Mouse (Mus musculus) embryonic facial prominence, embryonic 14.5 days (tissue): ENCODE measurements around the gene Rpl23. TPM values are rescaled to one million over a fixed set of nuclear protein-coding genes. Genes with fewer than 3 reads are reported as not detected.
A peak's percentile ranks its signal among the peaks of the same experiment; 100 is the strongest.

Experiments used
- ATAC-seq: fragments of 200-750 bp; cut with Nextera tagmentation; 2 replicates; pipeline ENCODE4 v1.8.0; 2017; ENCODE audit warnings: low read depth, moderate number of reproducible peaks, moderate TSS enrichment
- DNase-seq: peaks from one replicate; pipeline ENCODE4 v3.0.0-alpha.2; 2015; ENCODE audit warnings: low spot score
- H3K27ac ChIP-seq: fragments of 300-500 bp; sonication (generic); replicated peaks from 2 replicates; pipeline ENCODE4 v1.5.1; 2014; ENCODE audit warnings: low read depth, mild to moderate bottlenecking, low read length, moderate library complexity
- H3K27me3 ChIP-seq: fragments of 300-500 bp; sonication (generic); replicated peaks from 2 replicates; pipeline ENCODE4 v1.6.1; 2014; ENCODE audit warnings: low read length; ENCODE audit not compliant: control insufficient read depth, insufficient read depth
- H3K36me3 ChIP-seq: fragments of 300-500 bp; sonication (generic); 2 replicates; pipeline ENCODE4 v1.6.1; 2014; ENCODE audit warnings: low read length, mixed read lengths; ENCODE audit not compliant: control insufficient read depth, insufficient read depth
- H3K4me1 ChIP-seq: fragments of 300-500 bp; sonication (generic); 2 replicates; pipeline ENCODE4 v1.6.1; 2014; ENCODE audit warnings: antibody characterized with exemption, low read length; ENCODE audit not compliant: control insufficient read depth, insufficient read depth
- H3K4me2 ChIP-seq: fragments of 300-500 bp; sonication (generic); 2 replicates; pipeline ENCODE4 v1.6.1; 2014; ENCODE audit warnings: low read depth, mild to moderate bottlenecking, low read length, moderate library complexity, mixed read lengths
- H3K4me3 ChIP-seq: fragments of 300-500 bp; sonication (generic); 2 replicates; pipeline ENCODE4 v1.5.1; 2014; ENCODE audit warnings: low read depth, mild to moderate bottlenecking, low read length
- H3K9ac ChIP-seq: fragments of 300-500 bp; sonication (generic); 2 replicates; pipeline ENCODE4 v1.6.1; 2014; ENCODE audit warnings: low read depth, mild to moderate bottlenecking, low read length, moderate library complexity, mixed read lengths
- H3K9me3 ChIP-seq: fragments of 300-500 bp; sonication (generic); 2 replicates; pipeline ENCODE4 v1.6.1; 2016; ENCODE audit warnings: low read length; ENCODE audit not compliant: control insufficient read depth
- WGBS: fragments of 180-500 bp; shearing (Covaris S2); extraction: QIAGEN DNeasy Blood & Tissue Kit; methylation state at CpG from one replicate; pipeline ENCODE4 v1.1.7; 2014; 5-methylcytosine and 5-hydroxymethylcytosine counted together
- polyA plus RNA-seq: library from polyadenylated mRNA; unstranded; fragments of >200 nt; fragmentation: Nextera tagmentation; extraction: Ambion mirVana; gene quantifications from 2 replicates; pipeline ENCODE4 v1.2.1, GENCODE M21; 2014

The Rpl23 gene
- polyA plus RNA-seq, 1 experiment from 2014 or later, result 810 TPM

- H3K27ac ChIP-seq, result 0 out of 2 replicates have a peak overlapping the region, but pooled peaks have one; percentile 15
- DNase-seq (no peak), ATAC-seq (no peak)
- H3K4me1 ChIP-seq, result peaks cover 62% of the 10 kb centered on the region
- no peak overlapping the region for H3K4me2 ChIP-seq
- H3K9ac ChIP-seq, result no peak overlapping the region
- H3K9me3 ChIP-seq, result no peaks in the 10 kb centered on the region
- no peaks in the 10 kb centered on the region for H3K27me3 ChIP-seq
- H3K4me3 ChIP-seq, result no peak overlapping the region
- WGBS, result 36% methylated on average over 12 of the region's 13 CpGs
- H3K36me3 ChIP-seq, result peaks cover 52% of the 10 kb centered on the region
These were observed 29.5 kb upstream of the Rpl23 start for GRCm38 (mm10) chr11:97811569-97812362.

GRCm38 (mm10) chr11:97810970-97811369 is 28.7 kb upstream of the Rpl23 start:
- no peak overlapping the region for H3K4me2 ChIP-seq
- ATAC-seq (no peak), DNase-seq (no peak)
- WGBS, result 26% methylated on average over 3 of the region's 3 CpGs
- H3K9ac ChIP-seq, result no peak overlapping the region
- H3K4me1 ChIP-seq, result peaks cover 69% of the 10 kb centered on the region
- no peaks in the 10 kb centered on the region for H3K9me3 ChIP-seq
- H3K4me3 ChIP-seq, result no peak overlapping the region
- H3K27ac ChIP-seq, result 0 out of 2 replicates have a peak overlapping the region, but pooled peaks have one; percentile 15
- H3K27me3 ChIP-seq, result no peaks in the 10 kb centered on the region
- peaks cover 46% of the 10 kb centered on the region for H3K36me3 ChIP-seq

DNA sequence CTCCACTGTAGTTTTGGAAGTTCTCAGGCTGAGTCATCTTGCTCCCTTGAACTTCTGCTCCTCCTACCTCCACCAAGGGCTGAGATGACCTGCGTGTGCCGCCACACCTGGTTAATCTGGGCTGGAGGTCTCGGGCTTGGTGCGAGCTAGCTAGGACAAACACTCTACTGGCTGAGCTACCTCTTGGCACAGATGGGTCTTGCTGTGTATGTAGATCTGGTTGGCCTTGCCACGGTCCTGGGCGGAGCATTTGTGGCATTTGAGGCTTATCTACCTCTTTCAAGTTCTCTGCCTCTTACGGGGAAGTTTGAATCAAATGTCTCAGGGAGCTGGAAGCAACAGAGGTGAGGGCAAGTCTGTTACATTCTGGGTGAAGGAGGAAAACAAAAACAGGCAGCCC is 28.1 kb upstream of the Rpl23 start:
- no peak overlapping the region for H3K4me3 ChIP-seq
- no peak overlapping the region for H3K27ac ChIP-seq
- WGBS, result 64% methylated on average over 7 of the region's 7 CpGs
- DNase-seq (no peak), ATAC-seq (no peak)
- H3K9me3 ChIP-seq, result no peaks in the 10 kb centered on the region
- H3K9ac ChIP-seq, result no peak overlapping the region
- H3K4me1 ChIP-seq, result peaks cover 75% of the 10 kb centered on the region
- H3K36me3 ChIP-seq, result peaks cover 40% of the 10 kb centered on the region
- H3K27me3 ChIP-seq, result no peaks in the 10 kb centered on the region
- no peak overlapping the region for H3K4me2 ChIP-seq

DNA sequence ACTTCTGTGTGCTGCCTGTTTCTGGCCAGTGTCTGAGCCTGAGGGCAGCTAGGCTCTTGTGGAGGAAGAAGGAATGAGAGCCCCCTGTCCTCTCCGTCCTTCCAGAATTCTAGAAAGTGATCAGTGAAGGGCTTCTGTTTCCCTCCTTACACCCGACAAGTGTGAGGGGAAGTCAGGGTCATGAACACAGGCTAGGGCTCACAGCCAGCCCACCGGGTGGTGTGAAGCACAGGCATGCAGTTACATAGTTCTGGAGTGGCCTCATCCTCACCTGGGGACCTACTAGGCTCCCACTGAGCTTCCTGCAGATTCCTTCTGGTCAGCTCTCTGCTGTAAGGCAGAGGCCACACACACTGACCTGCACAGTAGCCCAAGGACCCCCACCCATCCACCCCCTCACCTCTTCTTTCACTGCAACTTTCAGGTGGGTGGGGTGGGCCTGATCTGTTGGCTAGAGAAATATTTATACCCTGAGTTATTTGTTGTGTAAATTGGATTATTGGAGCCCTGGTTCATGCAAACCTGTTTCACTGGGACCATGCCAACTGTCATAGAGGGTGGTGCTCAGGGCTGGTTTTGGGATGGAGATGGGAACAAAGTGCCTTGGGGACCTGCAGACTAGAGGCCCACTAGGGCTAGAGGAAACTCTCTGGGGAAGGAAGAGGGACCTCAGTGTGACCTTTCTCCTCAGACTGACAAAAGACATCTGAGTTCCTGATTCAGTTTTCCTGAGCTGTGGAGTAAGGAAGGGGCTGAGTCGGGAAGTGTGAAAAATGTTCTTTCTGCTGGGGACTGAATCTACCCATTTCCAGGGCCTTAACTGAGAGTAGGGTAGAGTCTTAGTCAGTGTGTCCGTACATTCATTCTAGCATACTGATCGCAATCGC is 27.2 kb upstream of the Rpl23 start:
- DNase-seq, result no peak
- 54% methylated on average over 7 of the region's 7 CpGs for WGBS
- peaks cover 31% of the 10 kb centered on the region for H3K36me3 ChIP-seq

DNA sequence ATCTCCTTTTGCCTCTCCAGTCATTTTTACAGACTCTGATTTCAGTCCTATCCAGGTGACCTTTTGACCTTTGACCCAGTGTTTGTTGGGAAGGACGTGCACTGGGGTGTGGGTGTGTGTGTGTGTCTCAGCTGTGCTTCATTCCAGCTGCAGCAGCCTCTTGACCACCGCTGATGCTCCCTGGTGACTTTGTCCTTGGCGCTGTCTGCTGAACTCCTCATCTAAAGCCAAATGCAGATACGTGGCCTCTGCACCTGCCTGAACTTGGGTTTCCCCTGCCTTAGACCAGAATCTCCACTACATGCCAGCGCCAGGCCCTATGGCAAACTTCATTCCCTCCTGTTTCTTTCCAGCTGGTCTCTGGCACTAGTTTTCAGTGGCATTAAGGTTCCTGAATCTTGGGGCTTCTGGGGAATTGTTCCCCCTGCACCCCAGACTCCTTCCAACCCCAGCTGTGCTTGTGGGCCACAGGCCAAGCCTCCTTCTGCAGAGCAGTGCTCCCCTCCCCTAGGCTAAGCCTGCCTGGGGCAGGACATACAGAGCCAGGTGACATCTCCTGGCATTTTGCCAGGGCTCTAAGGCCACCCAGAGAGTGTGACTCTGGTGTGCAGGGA is 26.5 kb upstream of the Rpl23 start:
- no peaks in the 10 kb centered on the region for H3K27me3 ChIP-seq
- peak; percentile 24; the same call in 1 of the 2 replicates for ATAC-seq
- H3K9me3 ChIP-seq, result no peaks in the 10 kb centered on the region
- no peak overlapping the region for H3K4me2 ChIP-seq
- H3K4me1 ChIP-seq, result peaks cover 88% of the 10 kb centered on the region
- H3K9ac ChIP-seq, result no peak overlapping the region
- H3K27ac ChIP-seq, result peak overlapping the region; percentile 65; the same call in 1 of the 2 replicates
- 32% methylated on average over 5 of the region's 5 CpGs for WGBS
- peak; percentile 73 for DNase-seq
- peaks cover 30% of the 10 kb centered on the region for H3K36me3 ChIP-seq
- H3K4me3 ChIP-seq, result no peak overlapping the region

More for the DNA sequence above, 27.2 kb upstream of the Rpl23 start:
- Histone ChIP-seq H3K4me2 (no peak overlapping the region), H3K27ac (no peak overlapping the region; the same call in 1 of the 2 replicates), H3K4me3 (no peak overlapping the region), H3K9me3 (no peaks in the 10 kb centered on the region), H3K9ac (no peak overlapping the region), H3K4me1 (peaks cover 80% of the 10 kb centered on the region), H3K27me3 (no peaks in the 10 kb centered on the region)
- ATAC-seq, result 0 out of 2 replicates have a peak, but pooled peaks have one; percentile 2

GRCm38 (mm10) chr11:97808093-97808492 is 25.9 kb upstream of the Rpl23 start:
- Histone ChIP-seq H3K9me3 (no peaks in the 10 kb centered on the region), H3K27ac (peak overlapping the region; percentile 65; the same call in 1 of the 2 replicates), H3K9ac (no peak overlapping the region), H3K27me3 (no peaks in the 10 kb centered on the region), H3K4me3 (no peak overlapping the region), H3K36me3 (peaks cover 30% of the 10 kb centered on the region), H3K4me1 (peaks cover 89% of the 10 kb centered on the region), H3K4me2 (no peak overlapping the region; the same call in 1 of the 2 replicates)
- DNase-seq (peak; percentile 85), ATAC-seq (no peak)
- 57% methylated on average over 2 of the region's 2 CpGs for WGBS

GRCm38 (mm10) chr11:97807626-97808025 is 25.4 kb upstream of the Rpl23 start:
- no peak for ATAC-seq
- WGBS, result 21% methylated on average over 6 of the region's 6 CpGs
- Histone ChIP-seq H3K4me1 (peaks cover 85% of the 10 kb centered on the region), H3K27me3 (no peaks in the 10 kb centered on the region), H3K4me2 (no peak overlapping the region), H3K27ac (peak overlapping the region; percentile 65; the same call in 1 of the 2 replicates), H3K4me3 (no peak overlapping the region), H3K9me3 (no peaks in the 10 kb centered on the region), H3K9ac (no peak overlapping the region), H3K36me3 (peaks cover 30% of the 10 kb centered on the region)
- no peak for DNase-seq

DNA sequence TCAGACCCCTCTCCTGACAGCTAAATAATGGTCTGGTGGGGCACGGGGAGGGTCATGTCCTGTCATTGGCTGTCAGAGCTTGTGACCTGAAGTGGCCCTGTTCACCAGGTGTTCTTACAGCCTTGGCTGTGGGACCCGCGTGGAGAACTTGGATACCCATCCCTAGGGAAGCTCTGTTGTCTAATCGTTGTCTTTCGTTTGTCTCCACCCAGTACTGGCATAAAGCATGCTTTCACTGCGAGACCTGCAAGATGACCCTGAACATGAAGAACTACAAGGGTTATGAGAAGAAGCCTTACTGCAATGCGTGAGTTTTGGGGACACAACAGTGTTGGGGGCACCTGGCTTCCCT is 24.4 kb upstream of the Rpl23 start:
- Histone ChIP-seq H3K4me2 (no peak overlapping the region; the same call in 1 of the 2 replicates), H3K9ac (no peak overlapping the region), H3K27me3 (no peaks in the 10 kb centered on the region), H3K4me3 (no peak overlapping the region), H3K27ac (no peak overlapping the region), H3K36me3 (peaks cover 30% of the 10 kb centered on the region), H3K9me3 (no peaks in the 10 kb centered on the region), H3K4me1 (peaks cover 82% of the 10 kb centered on the region)
- 69% methylated on average over 7 of the region's 7 CpGs for WGBS
- DNase-seq (no peak), ATAC-seq (no peak)
